Mouse (Mus musculus) C2C12 (cell line): ENCODE data around the gene Lman1l. TPM values are rescaled to one million over a fixed set of nuclear protein-coding genes. Genes with fewer than 3 reads are reported as not detected.

Experiments
- H3K27me3 ChIP-seq: one replicate; pipeline ENCODE4 v1.6.1; 2011; ENCODE audit not compliant: control insufficient read depth, insufficient read depth, insufficient read length
- H3K36me3 ChIP-seq: one replicate; pipeline ENCODE4 v1.6.1; 2011; ENCODE audit not compliant: control insufficient read depth, insufficient read depth
- H3K4me3 ChIP-seq: one replicate; pipeline ENCODE4 v1.5.1; 2011; ENCODE audit warnings: mild to moderate bottlenecking, control low read depth; ENCODE audit not compliant: poor library complexity, insufficient read depth, severe bottlenecking
- H3K79me2 ChIP-seq: one replicate; pipeline ENCODE4 v1.6.1; 2011; ENCODE audit not compliant: control insufficient read depth, insufficient read depth
- H3K79me3 ChIP-seq: one replicate; pipeline ENCODE4 v1.6.1; 2011; ENCODE audit warnings: low read depth, control low read depth
- H3ac ChIP-seq: one replicate; pipeline ENCODE3; 2011; ENCODE audit warnings: low read depth; ENCODE audit not compliant: control insufficient read depth, insufficient read length
- CEBPB ChIP-seq: IDR thresholded peaks from one replicate; pipeline ENCODE4 v1.6.1; 2011; ENCODE audit warnings: low read depth, mild to moderate bottlenecking, control low read depth, moderate library complexity
- CTCF ChIP-seq: IDR thresholded peaks from one replicate; pipeline ENCODE4 v1.5.1; 2011; ENCODE audit not compliant: control insufficient read depth, insufficient read depth, insufficient read length
- FOSL1 ChIP-seq: IDR thresholded peaks from one replicate; pipeline ENCODE4 v1.8.0; 2011; ENCODE audit warnings: mild to moderate bottlenecking, low read length; ENCODE audit not compliant: poor library complexity, insufficient read depth, severe bottlenecking
- MAX ChIP-seq: IDR thresholded peaks from one replicate; pipeline ENCODE4 v1.6.1; 2011; ENCODE audit warnings: mild to moderate bottlenecking, control low read depth
- MYOD1 ChIP-seq: IDR thresholded peaks from one replicate; pipeline ENCODE4 v1.6.1; 2011; ENCODE audit warnings: low read depth; ENCODE audit not compliant: control insufficient read depth, insufficient read length
- MYOG ChIP-seq: IDR thresholded peaks from one replicate; pipeline ENCODE4 v1.6.1; 2011; ENCODE audit not compliant: control insufficient read depth, insufficient read length; ENCODE audit errors: extremely low read depth
- USF1 ChIP-seq: IDR thresholded peaks from one replicate; pipeline ENCODE4 v1.6.1; 2011; ENCODE audit warnings: low read depth, mild to moderate bottlenecking, control low read depth, moderate library complexity
- polyA plus RNA-seq: library from polyadenylated mRNA; unstranded; fragments of >200 nt; fragmentation: generic; extraction: Trizol; gene quantifications from one replicate; pipeline ENCODE4 v1.2.1, GENCODE M21; 2012; ENCODE audit warnings: missing spikeins

Lman1l gene
- polyA plus RNA-seq, 1 experiment = 0.68 TPM

GRCm38 (mm10) chr9:57650786-57651311 lies 30.3 kb upstream of the Lman1l start:
- Histone ChIP-seq H3K79me3 (no peaks in the 10 kb centered on the region), H3K79me2 (no peaks in the 10 kb centered on the region), H3ac (no peak overlapping the region), H3K27me3 (no peaks in the 10 kb centered on the region), H3K36me3 (no peaks in the 10 kb centered on the region), H3K4me3 (no peak overlapping the region)
- no peak for TF ChIP-seq CEBPB
- TF ChIP-seq USF1 = no peak
- TF ChIP-seq MYOG = no peak

GRCm38 (mm10) chr9:57650130-57650785 lies 29.7 kb upstream of the Lman1l start:
- H3ac ChIP-seq = no peak overlapping the region
- peaks cover 1% of the 10 kb centered on the region for H3K79me2 ChIP-seq
- no peak overlapping the region for H3K4me3 ChIP-seq
- no peaks in the 10 kb centered on the region for H3K36me3 ChIP-seq
- H3K79me3 ChIP-seq = no peaks in the 10 kb centered on the region
- TF ChIP-seq CTCF (no peak), USF1 (no peak), CEBPB (no peak), MYOG (no peak), MAX (no peak), FOSL1 (no peak), MYOD1 (no peak)
- H3K27me3 ChIP-seq = no peaks in the 10 kb centered on the region

- Histone ChIP-seq H3K27me3 (no peaks in the 10 kb centered on the region), H3ac (no peak overlapping the region), H3K79me2 (peaks cover 29% of the 10 kb centered on the region), H3K79me3 (peaks cover 25% of the 10 kb centered on the region), H3K4me3 (no peak overlapping the region), H3K36me3 (no peaks in the 10 kb centered on the region)
- TF ChIP-seq MYOD1 = no peak
- no peak for TF ChIP-seq CEBPB
- TF ChIP-seq MYOG = no peak
- no peak for TF ChIP-seq MAX
- TF ChIP-seq FOSL1 = no peak
- TF ChIP-seq USF1 = no peak
- no peak for TF ChIP-seq CTCF
These were observed 26.9 kb upstream of the Lman1l start for GRCm38 (mm10) chr9:57647286-57648108.

- H3K27me3 ChIP-seq = no peaks in the 10 kb centered on the region
- H3K79me3 ChIP-seq = peaks cover 33% of the 10 kb centered on the region
- H3K4me3 ChIP-seq = no peak overlapping the region
- peaks cover 5% of the 10 kb centered on the region for H3K36me3 ChIP-seq
- H3K79me2 ChIP-seq = peaks cover 37% of the 10 kb centered on the region
- no peak for TF ChIP-seq MAX
- no peak for TF ChIP-seq MYOD1
- TF ChIP-seq FOSL1 = no peak
- no peak for TF ChIP-seq CTCF
- no peak for TF ChIP-seq MYOG
- no peak for TF ChIP-seq USF1
- TF ChIP-seq CEBPB = no peak
- no peak overlapping the region for H3ac ChIP-seq
These were observed 26.1 kb upstream of the Lman1l start for GRCm38 (mm10) chr9:57646551-57647103.

GRCm38 (mm10) chr9:57644944-57645893 lies 24.6 kb upstream of the Lman1l start:
- Histone ChIP-seq H3K27me3 (no peaks in the 10 kb centered on the region), H3K4me3 (peak overlapping the region; percentile 79), H3K79me2 (peaks cover 52% of the 10 kb centered on the region), H3K79me3 (peaks cover 43% of the 10 kb centered on the region), H3ac (peak overlapping the region; percentile 98), H3K36me3 (peaks cover 7% of the 10 kb centered on the region)
- no peak for TF ChIP-seq MYOD1
- no peak for TF ChIP-seq USF1
- no peak for TF ChIP-seq FOSL1
- TF ChIP-seq CEBPB = no peak
- TF ChIP-seq MAX = peak; percentile 71
- TF ChIP-seq MYOG = no peak
- peak; percentile 99 for TF ChIP-seq CTCF
